Comparison of ENCODE assay signal across 19 mouse cellular contexts in the genomic region with DNA sequence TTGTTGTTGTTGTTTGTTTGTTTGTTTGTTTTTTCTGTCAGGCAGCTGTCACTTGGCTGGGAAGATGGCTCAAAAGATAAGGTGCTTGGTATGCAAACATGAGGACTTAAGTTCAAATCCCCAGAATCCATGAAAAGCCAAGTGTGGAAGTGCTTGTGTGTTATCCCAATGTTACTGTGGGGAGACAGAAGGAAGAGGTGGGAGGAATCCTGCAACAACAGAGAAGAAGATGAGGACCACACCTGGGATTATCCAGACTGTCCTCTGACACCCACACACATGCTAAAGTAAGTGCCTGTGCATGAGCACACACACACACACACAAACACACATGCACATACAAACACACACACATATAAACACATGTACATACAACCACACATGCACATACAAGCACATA.
A peak's percentile ranks its signal among the peaks of the same experiment; 100 is the strongest.
DNase-seq lines count a peak whose midpoint lies in the region; ATAC-seq and TF ChIP-seq lines count a peak whose summit lies in the region.
"Had no signal": no experiment of that assay in that cellular context is flagged by ENCODE, and none has a peak within 500 bp of the region (broad histone marks: within the 10 kb centered on the region; RNA-seq: fewer than 3 reads in every experiment).

No protein-coding gene starts in this region.

- intact Hi-C loops in heart, adult 2 months (cut with DNase I): no loop called here

- TF ChIP-seq EP300 in heart, adult 2 months (IDR thresholded peaks at IDR 0.05; ENCODE audit: insufficient read depth, low read depth, low read length): no peak

- TF ChIP-seq CTCF in heart, adult 2 months (IDR thresholded peaks at IDR 0.05): no peak

- no peaks in the 10 kb centered on the region for H3K36me3 ChIP-seq in heart, adult 2 months (ENCODE audit: control insufficient read depth, insufficient read depth, low read length)
- H3K36me3 ChIP-seq in midbrain, embryonic 11.5 days (ENCODE audit: control insufficient read depth, insufficient read depth, low read length): no peaks in the 10 kb centered on the region
- no peaks in the 10 kb centered on the region for H3K36me3 ChIP-seq in midbrain, embryonic 10.5 days
- H3K36me3 ChIP-seq: G1E had no signal

- no peak overlapping the region for H3K4me3 ChIP-seq in heart, adult 2 months
- no peak overlapping the region for H3K4me3 ChIP-seq in midbrain, embryonic 11.5 days (ENCODE audit: low read depth, low read length)
- H3K4me3 ChIP-seq in midbrain, embryonic 10.5 days: no peak overlapping the region

- TF ChIP-seq POLR2A in heart, adult 2 months (IDR thresholded peaks at IDR 0.05; ENCODE audit: insufficient read depth, low read depth, low read length): no peak

- no peaks in the 10 kb centered on the region for H3K79me2 ChIP-seq in heart, adult 2 months (replicated peaks; ENCODE audit: control insufficient read depth, insufficient read depth, low read length)

- no peak overlapping the region for H3K4me2 ChIP-seq in midbrain, embryonic 11.5 days

- DNase-seq in heart, adult 11 months: peak; percentile 76
- no peak for DNase-seq in heart, adult 2 months
- DNase-seq in midbrain, embryonic 11.5 days (ENCODE audit: low spot score, missing footprints): peak; percentile 66
- DNase-seq in midbrain, embryonic 10.5 days (ENCODE audit: low spot score): no peak
- DNase-seq: adrenal gland, adult 2 months; adrenal gland, adult 8-10 months; adrenal gland, postnatal 10 days; adrenal gland, postnatal 14 days; adrenal gland, postnatal 25 days; adrenal gland, postnatal 36 days; B cell, adult 2 months; cerebellum, adult 11 months; cerebellum, adult 11-12 months; cerebellum, adult 18-20 months had no signal

- no peak overlapping the region for H3K9ac ChIP-seq in heart, adult 2 months (ENCODE audit: low read depth, low read length)
- H3K9ac ChIP-seq in midbrain, embryonic 11.5 days (ENCODE audit: low read length): no peak overlapping the region

- peaks cover 6% of the 10 kb centered on the region for H3K4me1 ChIP-seq in heart, adult 2 months (ENCODE audit: control insufficient read depth, insufficient read depth, low read length)
- H3K4me1 ChIP-seq in midbrain, embryonic 11.5 days (ENCODE audit: control insufficient read depth, insufficient read depth, low read length): no peaks in the 10 kb centered on the region
- no peaks in the 10 kb centered on the region for H3K4me1 ChIP-seq in midbrain, embryonic 10.5 days

- no peaks in the 10 kb centered on the region for H3K9me3 ChIP-seq in midbrain, embryonic 11.5 days (ENCODE audit: control insufficient read depth, low read length)
- H3K9me3 ChIP-seq in midbrain, embryonic 10.5 days (replicated peaks): no peaks in the 10 kb centered on the region
- H3K9me3 ChIP-seq: G1E had no signal

- H3K27me3 ChIP-seq in heart, adult 2 months (ENCODE audit: control insufficient read depth, insufficient read depth, low read length): no peaks in the 10 kb centered on the region
- H3K27me3 ChIP-seq in midbrain, embryonic 11.5 days (ENCODE audit: control insufficient read depth, insufficient read depth, low read length): no peaks in the 10 kb centered on the region
- no peaks in the 10 kb centered on the region for H3K27me3 ChIP-seq in midbrain, embryonic 10.5 days (ENCODE audit: low read depth, poor library complexity, severe bottlenecking)
- H3K27me3 ChIP-seq: CH12.LX, Patski had no signal

- no peak for ATAC-seq in midbrain, embryonic 11.5 days (ENCODE audit: low FRiP score)
- ATAC-seq: activated CD4-positive, CD25-positive, alpha-beta regulatory T cell, adult 4 months; CD4-positive, CD25-positive, alpha-beta regulatory T cell, adult 4 months; Patski had no signal

- no peak overlapping the region for H3K27ac ChIP-seq in heart, adult 2 months
- H3K27ac ChIP-seq in midbrain, embryonic 11.5 days (ENCODE audit: low read depth, low read length): no peak overlapping the region
- H3K27ac ChIP-seq in midbrain, embryonic 10.5 days (replicated peaks): no peak overlapping the region

Comparison
In these comparisons a context has a peak if more than half of its experiments do, and no peak if none do; other contexts are left out.
1. DNase-seq: peak in heart, adult 11 months (single experiment) and midbrain, embryonic 11.5 days (single experiment); none in heart, adult 2 months (0 of 2) and midbrain, embryonic 10.5 days (single experiment).